Mouse (Mus musculus) embryonic facial prominence, embryonic 11.5 days (tissue): ENCODE measurements around the gene Ap3m1. TPM values are rescaled to one million over a fixed set of nuclear protein-coding genes. Genes with fewer than 3 reads are reported as not detected.

Source experiments
- ATAC-seq: fragments of 200-750 bp; cut with Nextera tagmentation; replicated peaks from 2 replicates; pipeline ENCODE4 v1.8.0; 2017; ENCODE audit warnings: low read depth; ENCODE audit not compliant: insufficient number of reproducible peaks, low FRiP score, low TSS enrichment
- DNase-seq: peaks from one replicate; pipeline ENCODE4 v3.0.0-alpha.2; 2015; ENCODE audit warnings: low spot score
- H3K27ac ChIP-seq: fragments of 300-500 bp; sonication (generic); replicated peaks from 2 replicates; pipeline ENCODE4 v1.5.1; 2014; ENCODE audit warnings: mild to moderate bottlenecking, low read depth, low read length, control low read depth
- H3K27me3 ChIP-seq: fragments of 300-500 bp; sonication (generic); 2 replicates; pipeline ENCODE4 v1.6.1; 2014; ENCODE audit warnings: mild to moderate bottlenecking, low read length, moderate library complexity, mixed read lengths; ENCODE audit not compliant: control insufficient read depth, insufficient read depth
- H3K36me3 ChIP-seq: fragments of 300-500 bp; sonication (generic); replicated peaks from 2 replicates; pipeline ENCODE4 v1.6.1; 2014; ENCODE audit warnings: low read depth, mild to moderate bottlenecking, low read length, moderate library complexity, mixed read lengths; ENCODE audit not compliant: control insufficient read depth, insufficient read depth
- H3K4me1 ChIP-seq: fragments of 300-500 bp; sonication (generic); 2 replicates; pipeline ENCODE4 v1.6.1; 2014; ENCODE audit warnings: low read length, mixed read lengths; ENCODE audit not compliant: control insufficient read depth, insufficient read depth
- H3K4me2 ChIP-seq: fragments of 300-500 bp; sonication (generic); 2 replicates; pipeline ENCODE4 v1.6.1; 2014; ENCODE audit warnings: low read depth, mild to moderate bottlenecking, control low read depth, low read length, moderate library complexity
- H3K4me3 ChIP-seq: fragments of 300-500 bp; sonication (generic); 2 replicates; pipeline ENCODE4 v1.5.1; 2014; ENCODE audit warnings: low read depth, low read length, control low read depth
- H3K9ac ChIP-seq: fragments of 300-500 bp; sonication (generic); replicated peaks from 2 replicates; pipeline ENCODE4 v1.6.1; 2014; ENCODE audit warnings: mild to moderate bottlenecking, control low read depth, low read length
- H3K9me3 ChIP-seq: fragments of 300-500 bp; sonication (generic); replicated peaks from 2 replicates; pipeline ENCODE4 v1.6.1; 2016; ENCODE audit warnings: mild to moderate bottlenecking, low read length, inconsistent platforms, mixed read lengths; ENCODE audit not compliant: control insufficient read depth
- WGBS: fragments of 180-500 bp; shearing (Covaris S2); extraction: QIAGEN DNeasy Blood & Tissue Kit; methylation state at CpG from one replicate; pipeline ENCODE4 v1.1.7; 2014; 5-methylcytosine and 5-hydroxymethylcytosine counted together
- polyA plus RNA-seq: library from polyadenylated mRNA; unstranded; fragments of >200 nt; fragmentation: Nextera tagmentation; extraction: Ambion mirVana; gene quantifications from 2 replicates; pipeline ENCODE4 v1.2.1, GENCODE M21; 2014

The Ap3m1 gene
- polyA plus RNA-seq, 1 experiment from 2014 or later: 118 TPM

DNA sequence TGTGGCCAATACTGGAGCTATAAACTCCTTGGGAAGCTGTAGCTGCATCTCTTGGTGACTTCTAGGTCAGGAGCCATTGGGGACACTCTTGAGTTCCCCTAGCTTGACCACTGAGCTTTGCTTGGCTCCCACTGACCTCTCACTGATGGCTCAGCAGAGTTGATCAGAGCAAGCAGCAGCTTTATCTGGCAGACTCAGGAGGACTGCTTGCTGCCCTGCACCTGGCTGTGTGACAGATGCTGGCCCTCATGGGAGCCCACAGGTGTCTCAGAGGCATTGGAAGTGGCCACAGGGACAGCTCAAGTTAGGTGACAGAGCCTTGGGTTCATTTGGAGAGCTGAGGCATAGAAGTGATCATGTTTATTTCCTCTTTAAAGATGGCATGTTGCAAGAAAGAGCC, 24.8 kb downstream of the Ap3m1 start:
- ATAC-seq (no peak), DNase-seq (no peak)
- Histone ChIP-seq H3K36me3 (no peaks in the 10 kb centered on the region; the same call in none of the 2 replicates), H3K4me3 (no peak overlapping the region), H3K9ac (no peak overlapping the region), H3K27ac (no peak overlapping the region), H3K9me3 (no peaks in the 10 kb centered on the region), H3K4me1 (no peaks in the 10 kb centered on the region), H3K4me2 (no peak overlapping the region), H3K27me3 (no peaks in the 10 kb centered on the region)

DNA sequence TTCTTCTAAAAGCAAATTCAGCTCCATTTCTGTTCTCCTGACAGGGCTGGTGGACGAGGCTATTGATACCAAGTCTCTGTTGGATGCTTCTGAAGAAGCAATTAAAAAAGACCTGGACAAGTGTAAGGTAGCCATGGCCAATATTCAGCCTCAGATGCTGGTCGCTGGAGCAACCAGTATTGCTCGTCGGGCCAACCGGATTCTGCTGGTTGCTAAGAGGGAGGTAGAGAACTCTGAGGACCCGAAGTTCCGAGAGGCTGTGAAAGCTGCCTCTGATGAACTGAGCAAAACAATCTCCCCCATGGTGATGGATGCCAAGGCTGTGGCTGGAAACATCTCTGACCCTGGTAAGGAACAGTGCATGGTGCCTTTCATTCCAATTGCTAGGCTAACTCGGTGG, 31.9 kb downstream of the Ap3m1 start:
- 95% methylated on average over 8 of the region's 8 CpGs for WGBS
- ATAC-seq: no peak
- Histone ChIP-seq H3K9ac (no peak overlapping the region), H3K27ac (no peak overlapping the region), H3K4me1 (no peaks in the 10 kb centered on the region), H3K36me3 (no peaks in the 10 kb centered on the region; the same call in 1 of the 2 replicates), H3K4me3 (no peak overlapping the region), H3K27me3 (no peaks in the 10 kb centered on the region), H3K9me3 (no peaks in the 10 kb centered on the region), H3K4me2 (no peak overlapping the region)
- no peak for DNase-seq

DNA sequence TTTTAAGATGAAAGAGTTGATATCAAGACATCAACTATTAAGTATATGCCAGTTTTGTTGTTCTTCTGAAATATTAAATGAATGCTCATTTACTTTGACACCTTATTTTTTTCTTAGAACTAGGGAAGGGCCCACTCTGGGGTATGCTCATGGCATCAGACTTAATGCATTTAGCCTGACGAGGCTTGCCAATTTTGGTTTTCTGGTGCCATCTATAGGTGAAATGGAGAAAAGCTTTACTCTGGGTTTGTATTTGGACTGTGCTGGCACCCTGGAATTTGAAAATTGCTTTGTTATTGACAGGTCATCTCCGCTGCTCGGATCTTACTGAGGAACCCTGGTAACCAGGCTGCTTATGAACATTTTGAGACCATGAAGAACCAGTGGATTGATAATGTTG, 33.3 kb downstream of the Ap3m1 start:
- DNase-seq (peak; percentile 72), ATAC-seq (no peak)
- H3K27ac ChIP-seq: no peak overlapping the region
- no peak overlapping the region for H3K4me3 ChIP-seq
- H3K9me3 ChIP-seq: no peaks in the 10 kb centered on the region
- 45% methylated on average over 3 of the region's 3 CpGs for WGBS
- H3K27me3 ChIP-seq: no peaks in the 10 kb centered on the region
- no peaks in the 10 kb centered on the region; the same call in 1 of the 2 replicates for H3K36me3 ChIP-seq
- H3K4me1 ChIP-seq: no peaks in the 10 kb centered on the region
- H3K4me2 ChIP-seq: no peak overlapping the region
- H3K9ac ChIP-seq: no peak overlapping the region

DNA sequence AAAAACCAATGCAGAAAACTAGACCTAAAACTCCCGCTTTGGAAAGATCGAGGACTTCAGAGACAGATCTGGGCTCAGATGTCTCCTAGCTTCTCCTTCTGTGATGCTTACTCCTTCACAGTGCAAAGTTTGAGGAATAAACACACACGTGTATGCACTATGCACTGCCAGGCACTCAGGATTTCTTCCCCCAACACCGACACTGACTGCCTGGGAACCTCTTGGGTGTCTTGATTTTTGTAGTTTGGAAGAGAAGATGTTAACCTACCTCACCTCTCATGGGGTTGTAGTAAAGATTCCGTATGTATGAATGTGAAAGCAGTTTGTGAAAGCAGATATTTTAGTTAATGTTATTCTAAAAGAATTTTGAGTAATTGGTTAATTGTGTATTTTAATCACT, 34.4 kb downstream of the Ap3m1 start:
- DNase-seq (no peak), ATAC-seq (no peak)
- H3K4me3 ChIP-seq: no peak overlapping the region
- no peaks in the 10 kb centered on the region for H3K9me3 ChIP-seq
- H3K4me1 ChIP-seq: no peaks in the 10 kb centered on the region
- no peak overlapping the region for H3K4me2 ChIP-seq
- no peak overlapping the region for H3K27ac ChIP-seq
- H3K9ac ChIP-seq: no peak overlapping the region
- WGBS: 87% methylated on average over 5 of the region's 5 CpGs
- no peaks in the 10 kb centered on the region; the same call in 1 of the 2 replicates for H3K36me3 ChIP-seq
- H3K27me3 ChIP-seq: no peaks in the 10 kb centered on the region

DNA sequence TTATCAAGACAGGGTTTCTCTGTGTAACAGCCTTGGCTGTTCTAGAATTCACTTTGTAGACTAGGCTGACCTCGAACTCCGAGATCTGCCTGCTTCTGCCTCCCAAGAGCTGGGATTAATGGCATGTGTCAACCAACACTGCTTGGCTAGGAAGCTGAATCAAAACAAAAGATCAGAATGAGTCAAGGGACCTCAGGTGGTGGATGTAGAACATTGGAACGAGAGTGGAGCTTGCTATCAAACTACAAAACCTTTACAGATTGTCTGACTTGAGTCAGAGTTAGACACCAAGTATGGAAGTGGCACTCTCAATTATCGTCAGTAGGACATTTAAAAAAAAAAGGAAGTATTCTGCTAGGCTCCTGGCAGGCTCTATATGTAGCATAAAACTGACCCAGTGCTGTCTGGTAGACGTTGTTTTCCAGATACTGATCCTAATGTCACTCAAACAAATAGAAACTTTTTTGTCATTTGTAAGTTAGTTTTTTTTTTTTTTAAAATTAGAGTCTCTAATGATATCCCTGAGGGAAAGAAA, 38.4 kb downstream of the Ap3m1 start:
- Histone ChIP-seq H3K4me1 (no peaks in the 10 kb centered on the region), H3K27ac (no peak overlapping the region), H3K27me3 (no peaks in the 10 kb centered on the region), H3K36me3 (no peaks in the 10 kb centered on the region; the same call in 1 of the 2 replicates), H3K9me3 (no peaks in the 10 kb centered on the region), H3K4me2 (no peak overlapping the region), H3K4me3 (no peak overlapping the region), H3K9ac (no peak overlapping the region)
- ATAC-seq: no peak
- 78% methylated on average over 5 of the region's 5 CpGs for WGBS
- DNase-seq: no peak

DNA sequence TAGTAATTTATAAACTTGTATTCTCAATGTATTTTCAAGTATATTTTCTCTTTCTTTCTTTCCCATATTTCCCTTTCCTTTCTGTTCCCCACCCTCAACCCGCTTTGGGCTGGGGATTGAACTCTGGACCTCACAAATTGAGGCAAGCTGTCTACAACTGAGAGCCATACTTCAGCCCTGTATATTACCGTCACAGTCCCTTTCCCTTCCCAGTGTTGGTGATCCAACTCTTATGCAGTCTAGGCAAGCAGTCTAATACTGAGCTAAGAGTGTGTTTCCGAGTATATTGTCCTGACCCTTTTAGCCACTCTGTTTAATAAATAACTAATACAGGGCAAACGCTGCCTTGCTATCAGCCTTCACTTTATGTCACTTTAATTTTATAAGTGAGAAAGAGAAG, 52.7 kb downstream of the Ap3m1 start:
- H3K9ac ChIP-seq: no peak overlapping the region
- no peaks in the 10 kb centered on the region for H3K9me3 ChIP-seq
- H3K4me2 ChIP-seq: no peak overlapping the region
- 65% methylated on average over 4 of the region's 4 CpGs for WGBS
- ATAC-seq (no peak), DNase-seq (no peak)
- H3K27ac ChIP-seq: no peak overlapping the region
- H3K27me3 ChIP-seq: no peaks in the 10 kb centered on the region
- no peaks in the 10 kb centered on the region for H3K36me3 ChIP-seq
- H3K4me1 ChIP-seq: no peaks in the 10 kb centered on the region
- H3K4me3 ChIP-seq: no peak overlapping the region

DNA sequence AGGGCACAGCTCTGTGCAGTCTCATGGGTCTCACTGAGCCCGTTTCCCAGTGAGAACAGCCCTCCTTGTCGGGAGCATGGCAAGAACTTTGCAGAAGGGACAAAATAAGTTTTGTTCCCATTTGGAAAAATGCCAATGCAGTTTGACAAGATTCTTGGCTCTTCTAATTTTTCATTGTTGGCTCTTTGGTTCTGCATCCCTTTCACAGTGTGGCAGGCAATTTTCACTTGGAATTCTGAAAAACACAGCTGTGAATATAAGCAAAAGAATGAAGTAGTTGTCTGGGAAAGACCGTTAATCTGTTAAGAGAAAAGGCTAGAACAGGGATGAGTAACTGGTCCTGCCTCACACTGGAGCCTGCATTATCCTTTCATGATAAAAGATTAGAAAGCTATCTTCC, 54.8 kb downstream of the Ap3m1 start:
- H3K4me1 ChIP-seq: no peaks in the 10 kb centered on the region
- WGBS: 77% methylated on average over 3 of the region's 3 CpGs
- H3K36me3 ChIP-seq: no peaks in the 10 kb centered on the region
- no peak for DNase-seq
- no peaks in the 10 kb centered on the region for H3K9me3 ChIP-seq
- no peaks in the 10 kb centered on the region for H3K27me3 ChIP-seq
- no peak overlapping the region for H3K4me2 ChIP-seq
- no peak overlapping the region for H3K9ac ChIP-seq
- ATAC-seq: no peak
- no peak overlapping the region for H3K27ac ChIP-seq
- no peak overlapping the region for H3K4me3 ChIP-seq

DNA sequence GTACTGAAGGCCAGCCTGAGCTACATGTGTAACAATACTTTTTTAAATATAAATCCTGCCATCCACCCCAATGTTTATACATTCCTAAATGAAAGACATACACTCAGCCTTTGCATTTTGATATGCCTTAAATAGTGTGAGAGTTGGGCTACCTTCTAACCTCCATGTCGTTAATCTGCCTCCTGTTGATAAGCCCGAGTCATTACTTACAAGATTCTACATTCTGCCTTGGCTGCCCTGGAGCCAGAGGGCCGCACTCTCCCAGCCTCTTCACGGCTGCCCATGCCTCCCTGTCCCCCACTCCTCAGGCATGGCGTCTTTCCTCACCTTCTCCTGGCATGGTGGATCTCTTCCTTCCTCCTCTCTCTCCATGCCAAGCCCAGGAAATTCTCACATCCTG, 55.9 kb downstream of the Ap3m1 start:
- no peak for DNase-seq
- Histone ChIP-seq H3K9ac (no peak overlapping the region), H3K4me1 (no peaks in the 10 kb centered on the region), H3K9me3 (no peaks in the 10 kb centered on the region), H3K27ac (no peak overlapping the region), H3K36me3 (no peaks in the 10 kb centered on the region), H3K4me3 (no peak overlapping the region), H3K4me2 (no peak overlapping the region), H3K27me3 (no peaks in the 10 kb centered on the region)
- ATAC-seq: no peak
- 70% methylated on average over 5 of the region's 5 CpGs for WGBS
